Mouse (Mus musculus) hindlimb bud, embryonic 11.5 days (tissue): Measurements from ENCODE around the gene Antxr1.
"Not testable (repeated sequence)": the region's sequence is repeated elsewhere in the genome, so short reads cannot be mapped to it uniquely, and the experiment has no call there.

Experiments
- DNase-seq: peaks from one replicate; pipeline ENCODE4 v3.0.0-alpha.2; 2012; ENCODE audit warnings: low read depth, low spot score; ENCODE audit errors: extremely low spot score

The Antxr1 gene

GRCm38 (mm10) chr6:87103314-87103713 lies 232.3 kb downstream of the Antxr1 start:
- no peak for DNase-seq

- no peak for DNase-seq
These were observed 233.2 kb downstream of the Antxr1 start for GRCm38 (mm10) chr6:87102421-87102911.

- no peak for DNase-seq
These were observed 233.7 kb downstream of the Antxr1 start for GRCm38 (mm10) chr6:87101955-87102353.

GRCm38 (mm10) chr6:87101281-87101954 lies 234.2 kb downstream of the Antxr1 start:
- DNase-seq = peak; percentile 44

GRCm38 (mm10) chr6:87100297-87101020 lies 235.2 kb downstream of the Antxr1 start:
- no peak for DNase-seq

- no peak for DNase-seq
These were observed 235.8 kb downstream of the Antxr1 start for GRCm38 (mm10) chr6:87099671-87100296.

GRCm38 (mm10) chr6:87099261-87099660 lies 236.4 kb downstream of the Antxr1 start:
- no peak for DNase-seq

GRCm38 (mm10) chr6:87093631-87094030 lies 242.0 kb downstream of the Antxr1 start:
- not testable (repeated sequence) for DNase-seq

GRCm38 (mm10) chr6:87092476-87092875 lies 243.1 kb downstream of the Antxr1 start:
- no peak for DNase-seq

GRCm38 (mm10) chr6:87090877-87091276 lies 244.7 kb downstream of the Antxr1 start:
- DNase-seq = no peak

GRCm38 (mm10) chr6:87088356-87088755 lies 247.3 kb downstream of the Antxr1 start:
- DNase-seq = no peak

GRCm38 (mm10) chr6:87085026-87085425 lies 250.6 kb downstream of the Antxr1 start:
- no peak for DNase-seq
